Mouse (Mus musculus) heart, embryonic 10.5 days (tissue): ENCODE results near the gene Snx29. TPM values are rescaled to one million over a fixed set of nuclear protein-coding genes. Genes with fewer than 3 reads are reported as not detected.
"Not testable (repeated sequence)": the region's sequence is repeated elsewhere in the genome, so short reads cannot be mapped to it uniquely, and the experiment has no call there.

Source experiments
- DNase-seq: peaks from one replicate; pipeline ENCODE4 v3.0.0-alpha.2; 2017; ENCODE audit warnings: low spot score
- H3K27ac ChIP-seq: fragments of 300-500 bp; sonication (generic); 2 replicates; pipeline ENCODE4 v1.5.1; 2016; ENCODE audit warnings: mild to moderate bottlenecking
- H3K27me3 ChIP-seq: fragments of 300-500 bp; sonication (generic); 2 replicates; pipeline ENCODE4 v1.6.1; 2016; ENCODE audit warnings: mild to moderate bottlenecking; ENCODE audit not compliant: poor library complexity, insufficient read depth, severe bottlenecking
- H3K36me3 ChIP-seq: fragments of 300-500 bp; sonication (generic); 2 replicates; pipeline ENCODE4 v1.6.1; 2016; ENCODE audit warnings: mild to moderate bottlenecking, moderate library complexity
- H3K4me1 ChIP-seq: fragments of 300-500 bp; sonication (generic); 2 replicates; pipeline ENCODE4 v1.6.1; 2016; ENCODE audit warnings: mild to moderate bottlenecking
- H3K4me3 ChIP-seq: fragments of 300-500 bp; sonication (generic); 2 replicates; pipeline ENCODE4 v1.5.1; 2016; ENCODE audit warnings: mild to moderate bottlenecking, moderate library complexity
- H3K9me3 ChIP-seq: fragments of 300-500 bp; sonication (generic); 2 replicates; pipeline ENCODE4 v1.6.1; 2016; ENCODE audit warnings: mild to moderate bottlenecking, moderate library complexity
- WGBS: fragments of 180-500 bp; shearing (Covaris S2); methylation state at CpG from one replicate; pipeline ENCODE4 v1.1.7; 2016; 5-methylcytosine and 5-hydroxymethylcytosine counted together
- polyA plus RNA-seq: library from polyadenylated mRNA; unstranded; fragments of >200 nt; fragmentation: Nextera tagmentation; extraction: Ambion mirVana; gene quantifications from 2 replicates; pipeline ENCODE4 v1.2.1, GENCODE M21; 2016

The Snx29 gene
- polyA plus RNA-seq, 1 experiment from 2014 or later = 6.7 TPM

- Histone ChIP-seq H3K36me3 (no peaks in the 10 kb centered on the region), H3K4me1 (peaks cover 74% of the 10 kb centered on the region), H3K27ac (peak overlapping the region; percentile 63; the same call in 1 of the 2 replicates), H3K27me3 (no peaks in the 10 kb centered on the region), H3K9me3 (no peaks in the 10 kb centered on the region), H3K4me3 (no peak overlapping the region)
- no peak for DNase-seq
- WGBS = 62% methylated on average over 4 of the region's 4 CpGs
Observed at GRCm38 (mm10) chr16:11500061-11500460, 177.4 kb downstream of the Snx29 start.

- 61% methylated on average over 3 of the region's 3 CpGs for WGBS
- Histone ChIP-seq H3K9me3 (no peaks in the 10 kb centered on the region), H3K4me1 (peaks cover 64% of the 10 kb centered on the region), H3K4me3 (no peak overlapping the region), H3K27ac (0 out of 2 replicates have a peak overlapping the region, but pooled peaks have one; percentile 52), H3K36me3 (no peaks in the 10 kb centered on the region), H3K27me3 (no peaks in the 10 kb centered on the region)
- DNase-seq = no peak
Observed at GRCm38 (mm10) chr16:11501138-11501537, 178.4 kb downstream of the Snx29 start.

GRCm38 (mm10) chr16:11501611-11502010 lies 178.9 kb downstream of the Snx29 start:
- Histone ChIP-seq H3K27ac (peak overlapping the region; percentile 47; the same call in 1 of the 2 replicates), H3K4me3 (no peak overlapping the region), H3K9me3 (no peaks in the 10 kb centered on the region), H3K36me3 (no peaks in the 10 kb centered on the region), H3K27me3 (no peaks in the 10 kb centered on the region), H3K4me1 (peaks cover 59% of the 10 kb centered on the region)
- no peak for DNase-seq
- WGBS = 50% methylated on average over 2 of the region's 2 CpGs

GRCm38 (mm10) chr16:11504666-11505491 lies 182.2 kb downstream of the Snx29 start:
- no peak overlapping the region for H3K27ac ChIP-seq
- no peaks in the 10 kb centered on the region for H3K9me3 ChIP-seq
- no peak for DNase-seq
- no peaks in the 10 kb centered on the region for H3K27me3 ChIP-seq
- WGBS = 85% methylated on average over 2 of the region's 2 CpGs
- H3K4me3 ChIP-seq = no peak overlapping the region
- no peaks in the 10 kb centered on the region for H3K36me3 ChIP-seq
- peaks cover 27% of the 10 kb centered on the region for H3K4me1 ChIP-seq

GRCm38 (mm10) chr16:11505492-11506176 lies 182.9 kb downstream of the Snx29 start:
- Histone ChIP-seq H3K27ac (no peak overlapping the region), H3K4me3 (no peak overlapping the region), H3K36me3 (no peaks in the 10 kb centered on the region), H3K9me3 (no peaks in the 10 kb centered on the region), H3K4me1 (peaks cover 23% of the 10 kb centered on the region), H3K27me3 (no peaks in the 10 kb centered on the region)
- 79% methylated on average over 5 of the region's 5 CpGs for WGBS
- DNase-seq = no peak

GRCm38 (mm10) chr16:11507188-11507731 lies 184.6 kb downstream of the Snx29 start:
- no peak overlapping the region for H3K27ac ChIP-seq
- H3K9me3 ChIP-seq = no peaks in the 10 kb centered on the region
- H3K4me3 ChIP-seq = no peak overlapping the region
- 80% methylated on average over 9 of the region's 9 CpGs for WGBS
- no peak for DNase-seq
- no peaks in the 10 kb centered on the region for H3K27me3 ChIP-seq
- no peaks in the 10 kb centered on the region for H3K36me3 ChIP-seq
- peaks cover 9% of the 10 kb centered on the region for H3K4me1 ChIP-seq

- DNase-seq = no peak
- WGBS = 87% methylated on average over 7 of the region's 7 CpGs
- H3K9me3 ChIP-seq = no peaks in the 10 kb centered on the region
- no peak overlapping the region for H3K4me3 ChIP-seq
- no peak overlapping the region for H3K27ac ChIP-seq
- no peaks in the 10 kb centered on the region for H3K36me3 ChIP-seq
- H3K27me3 ChIP-seq = no peaks in the 10 kb centered on the region
- H3K4me1 ChIP-seq = peaks cover 6% of the 10 kb centered on the region
Observed at GRCm38 (mm10) chr16:11508341-11508740, 185.6 kb downstream of the Snx29 start.

GRCm38 (mm10) chr16:11510416-11510815 lies 187.7 kb downstream of the Snx29 start:
- DNase-seq = no peak
- Histone ChIP-seq H3K36me3 (no peaks in the 10 kb centered on the region), H3K4me3 (no peak overlapping the region), H3K27me3 (no peaks in the 10 kb centered on the region), H3K4me1 (no peaks in the 10 kb centered on the region), H3K27ac (no peak overlapping the region), H3K9me3 (no peaks in the 10 kb centered on the region)
- 94% methylated on average over 2 of the region's 2 CpGs for WGBS

- Histone ChIP-seq H3K9me3 (no peaks in the 10 kb centered on the region), H3K4me3 (no peak overlapping the region), H3K27me3 (no peaks in the 10 kb centered on the region), H3K27ac (no peak overlapping the region), H3K4me1 (no peaks in the 10 kb centered on the region), H3K36me3 (no peaks in the 10 kb centered on the region)
- WGBS = 50% methylated on average over 3 of the region's 3 CpGs
- DNase-seq = no peak
Observed at GRCm38 (mm10) chr16:11510854-11511253, 188.1 kb downstream of the Snx29 start.

GRCm38 (mm10) chr16:11511696-11512095 lies 189.0 kb downstream of the Snx29 start:
- WGBS = 60% methylated on average over 7 of the region's 7 CpGs

GRCm38 (mm10) chr16:11516681-11517080 lies 194.0 kb downstream of the Snx29 start:
- Histone ChIP-seq H3K36me3 (peaks cover 4% of the 10 kb centered on the region), H3K4me1 (peaks cover 4% of the 10 kb centered on the region; the same call in 1 of the 2 replicates), H3K4me3 (no peak overlapping the region), H3K9me3 (no peaks in the 10 kb centered on the region), H3K27me3 (no peaks in the 10 kb centered on the region), H3K27ac (no peak overlapping the region)
- WGBS = 83% methylated on average over 2 of the region's 2 CpGs
- DNase-seq = no peak

More at GRCm38 (mm10) chr16:11511696-11512095, 189.0 kb downstream of the Snx29 start:
- DNase-seq, H3K4me3 ChIP-seq, H3K4me1 ChIP-seq, H3K27ac ChIP-seq, H3K9me3 ChIP-seq, H3K36me3 ChIP-seq, H3K27me3 ChIP-seq: not testable (repeated sequence)

- peaks cover 4% of the 10 kb centered on the region for H3K36me3 ChIP-seq
- no peak overlapping the region for H3K27ac ChIP-seq
- H3K4me3 ChIP-seq = no peak overlapping the region
- 91% methylated on average over 6 of the region's 6 CpGs for WGBS
- DNase-seq = no peak
- H3K4me1 ChIP-seq = peaks cover 4% of the 10 kb centered on the region; the same call in 1 of the 2 replicates
- H3K9me3 ChIP-seq = no peaks in the 10 kb centered on the region
- no peaks in the 10 kb centered on the region for H3K27me3 ChIP-seq
Observed at GRCm38 (mm10) chr16:11517385-11517784, 194.7 kb downstream of the Snx29 start.
